Mouse (Mus musculus) liver, embryonic 12.5 days (tissue): Measurements from ENCODE around the gene Lbp. TPM values are rescaled to one million over a fixed set of nuclear protein-coding genes. Genes with fewer than 3 reads are reported as not detected.

ENCODE experiments used
- ATAC-seq: fragments of 200-750 bp; cut with Nextera tagmentation; 2 replicates; pipeline ENCODE4 v1.8.0; 2017; ENCODE audit warnings: moderate number of reproducible peaks, mild to moderate bottlenecking, moderate library complexity
- H3K27ac ChIP-seq: fragments of 300-500 bp; sonication (generic); 2 replicates; pipeline ENCODE4 v1.5.1; 2016; ENCODE audit warnings: mild to moderate bottlenecking
- H3K27me3 ChIP-seq: fragments of 300-500 bp; sonication (generic); replicated peaks from 2 replicates; pipeline ENCODE4 v1.6.1; 2016; ENCODE audit warnings: mild to moderate bottlenecking, moderate library complexity
- H3K36me3 ChIP-seq: fragments of 300-500 bp; sonication (generic); 2 replicates; pipeline ENCODE4 v1.6.1; 2016; ENCODE audit warnings: mild to moderate bottlenecking, moderate library complexity
- H3K4me1 ChIP-seq: fragments of 300-500 bp; sonication (generic); 2 replicates; pipeline ENCODE4 v1.6.1; 2016
- H3K4me2 ChIP-seq: fragments of 300-500 bp; sonication (generic); 2 replicates; pipeline ENCODE4 v1.6.1; 2016; ENCODE audit warnings: mild to moderate bottlenecking, moderate library complexity
- H3K4me3 ChIP-seq: fragments of 300-500 bp; sonication (generic); 2 replicates; pipeline ENCODE4 v1.5.1; 2016; ENCODE audit warnings: mild to moderate bottlenecking, moderate library complexity
- H3K9ac ChIP-seq: fragments of 300-500 bp; sonication (generic); 2 replicates; pipeline ENCODE4 v1.6.1; 2016; ENCODE audit warnings: mild to moderate bottlenecking, moderate library complexity
- H3K9me3 ChIP-seq: fragments of 300-500 bp; sonication (generic); replicated peaks from 2 replicates; pipeline ENCODE4 v1.6.1; 2016; ENCODE audit warnings: mild to moderate bottlenecking, moderate library complexity
- WGBS: fragments of 180-500 bp; shearing (Covaris S2); methylation state at CpG from one replicate; pipeline ENCODE4 v1.1.7; 2016; ENCODE audit not compliant: insufficient replicate concordance; 5-methylcytosine and 5-hydroxymethylcytosine counted together
- polyA plus RNA-seq: library from polyadenylated mRNA; unstranded; fragments of >200 nt; fragmentation: Nextera tagmentation; extraction: Ambion mirVana; gene quantifications from 2 replicates; pipeline ENCODE4 v1.2.1, GENCODE M21; 2016

Lbp gene
- polyA plus RNA-seq, result 12.9 and 14.4 TPM in 2 replicates

- Histone ChIP-seq H3K9ac (peak within 1 kb of the TSS; percentile 15; the same call in 1 of the 2 replicates), H3K27me3 (no peaks in the 10 kb centered on the region), H3K36me3 (no peaks in the 10 kb centered on the region), H3K9me3 (no peaks in the 10 kb centered on the region), H3K4me1 (peaks cover 13% of the 10 kb centered on the region), H3K27ac (peak within 1 kb of the TSS; percentile 77), H3K4me2 (peak within 1 kb of the TSS; percentile 37), H3K4me3 (peak within 1 kb of the TSS; percentile 24; the same call in 1 of the 2 replicates)
- ATAC-seq, result peak; percentile 81
- WGBS, result 31% methylated on average over 13 of the region's 13 CpGs
Observed at GRCm38 (mm10) chr2:158305948-158306695, at the start of gene Lbp. Lbp (plus strand) TSS chr2:158306493.

DNA sequence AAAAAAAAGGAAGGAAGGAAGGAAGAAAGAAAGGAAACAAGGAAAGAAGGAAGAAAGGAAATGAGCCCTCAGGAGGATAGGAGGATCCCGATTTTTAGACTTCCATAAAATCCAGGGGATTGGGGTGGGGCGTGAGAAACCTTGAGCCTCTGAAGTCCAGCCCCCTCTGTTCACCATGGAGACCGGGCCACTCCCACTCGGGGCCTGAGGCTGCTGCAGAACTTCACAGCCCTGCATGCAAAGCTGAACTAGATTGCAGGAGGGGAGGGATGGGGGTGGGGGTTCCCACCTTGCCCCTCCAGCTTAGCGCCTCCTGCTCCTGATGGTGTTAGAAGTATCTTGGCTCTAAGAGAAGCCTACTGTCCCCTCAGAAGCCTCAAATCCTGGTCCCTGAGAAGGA lies 49.4 kb upstream of the Lbp start:
- 28% methylated on average over 5 of the region's 5 CpGs for WGBS
- Histone ChIP-seq H3K4me1 (peaks cover 9% of the 10 kb centered on the region; the same call in 1 of the 2 replicates), H3K36me3 (no peaks in the 10 kb centered on the region), H3K27ac (no peak overlapping the region), H3K4me3 (no peak overlapping the region), H3K4me2 (no peak overlapping the region), H3K9me3 (no peaks in the 10 kb centered on the region), H3K9ac (no peak overlapping the region), H3K27me3 (peaks cover 28% of the 10 kb centered on the region)
- no peak for ATAC-seq

DNA sequence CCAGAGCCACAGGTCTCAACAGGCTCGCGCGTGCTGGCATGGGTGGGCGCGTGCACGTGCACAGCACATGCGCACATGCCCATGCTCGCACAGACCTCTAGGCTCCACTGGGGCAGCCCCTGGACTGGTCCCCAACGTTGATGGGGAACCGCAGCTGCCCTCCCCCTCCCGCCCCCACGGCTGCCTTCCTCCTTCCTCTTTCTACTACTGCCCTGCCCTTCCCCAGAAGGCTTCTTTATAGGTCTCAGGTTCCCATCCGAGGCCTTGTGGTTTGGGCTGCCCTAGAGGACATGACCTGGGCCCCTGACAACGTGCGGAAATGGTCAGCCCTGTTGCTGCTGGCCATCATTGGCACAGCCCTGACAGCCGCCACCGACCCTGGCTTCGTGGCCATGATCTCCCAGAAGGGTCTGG lies 48.3 kb upstream of the Lbp start, which contains the start of gene Bpi:
TSS of gene Bpi (plus strand) at position 90 of the 414 bp plus-strand sequence.
- no peaks in the 10 kb centered on the region for H3K9me3 ChIP-seq
- peaks cover 9% of the 10 kb centered on the region; the same call in 1 of the 2 replicates for H3K4me1 ChIP-seq
- peak within 1 kb of the TSS; percentile 19; the same call in 1 of the 2 replicates for H3K4me2 ChIP-seq
- peak; percentile 35; the same call in 1 of the 2 replicates for ATAC-seq
- no peak within 1 kb of the TSS for H3K27ac ChIP-seq
- no peaks in the 10 kb centered on the region for H3K36me3 ChIP-seq
- 25% methylated on average over 18 of the region's 18 CpGs for WGBS
- no peak within 1 kb of the TSS for H3K4me3 ChIP-seq
- H3K27me3 ChIP-seq, result peaks cover 28% of the 10 kb centered on the region
- no peak within 1 kb of the TSS for H3K9ac ChIP-seq

DNA sequence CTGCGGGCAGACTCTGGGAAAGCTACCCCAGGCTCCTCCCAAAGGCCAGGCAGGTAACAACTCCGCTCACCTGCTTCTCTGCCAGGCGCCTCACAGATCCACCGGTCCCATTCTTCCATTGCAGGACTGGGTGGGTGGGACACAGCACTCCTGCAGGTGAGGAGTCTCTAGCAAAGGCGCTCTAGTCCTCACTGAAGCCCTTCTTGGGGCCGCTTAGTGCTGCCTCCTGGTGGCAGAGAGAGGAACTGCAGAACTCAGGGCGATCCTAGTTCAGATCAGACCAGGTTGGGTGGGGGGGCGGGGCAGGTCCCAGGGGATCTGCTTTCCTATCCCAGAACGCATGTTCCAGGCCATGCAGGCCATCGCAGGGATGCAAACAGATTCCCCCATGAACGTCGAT lies 47.5 kb upstream of the Lbp start:
- Histone ChIP-seq H3K27ac (no peak overlapping the region), H3K9ac (no peak overlapping the region), H3K4me1 (peaks cover 9% of the 10 kb centered on the region; the same call in 1 of the 2 replicates), H3K27me3 (peaks cover 31% of the 10 kb centered on the region), H3K36me3 (no peaks in the 10 kb centered on the region), H3K4me2 (peak overlapping the region; percentile 13; the same call in 1 of the 2 replicates), H3K9me3 (no peaks in the 10 kb centered on the region), H3K4me3 (no peak overlapping the region)
- ATAC-seq, result peak; percentile 34; the same call in 1 of the 2 replicates
- 6% methylated on average over 12 of the region's 12 CpGs for WGBS

GRCm38 (mm10) chr2:158259498-158259897 lies 46.8 kb upstream of the Lbp start:
- H3K4me2 ChIP-seq, result no peak overlapping the region
- WGBS, result 63% methylated on average over 8 of the region's 8 CpGs
- H3K9me3 ChIP-seq, result no peaks in the 10 kb centered on the region
- H3K27ac ChIP-seq, result no peak overlapping the region
- no peak for ATAC-seq
- no peak overlapping the region for H3K9ac ChIP-seq
- H3K36me3 ChIP-seq, result no peaks in the 10 kb centered on the region
- H3K4me3 ChIP-seq, result no peak overlapping the region
- H3K4me1 ChIP-seq, result peaks cover 9% of the 10 kb centered on the region; the same call in 1 of the 2 replicates
- peaks cover 33% of the 10 kb centered on the region for H3K27me3 ChIP-seq

DNA sequence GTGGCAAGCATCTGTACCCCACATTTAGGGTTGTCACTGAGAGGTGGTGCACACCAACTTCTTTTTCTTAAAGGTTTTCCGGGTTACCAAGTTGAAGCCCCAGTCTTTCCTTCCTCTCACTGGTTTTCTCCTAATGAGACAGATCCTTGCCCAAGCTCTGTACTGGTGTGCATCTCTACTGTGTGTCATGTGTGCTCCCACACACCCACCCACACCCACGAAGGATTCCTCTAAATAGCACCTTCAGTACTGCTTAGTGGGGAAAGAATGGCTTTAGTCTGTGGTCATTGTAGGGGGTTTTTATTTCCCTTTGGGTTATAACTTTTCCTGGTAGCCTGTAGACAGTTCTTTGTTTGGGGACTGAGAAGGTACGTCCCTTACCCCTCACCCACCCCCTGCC lies 41.4 kb upstream of the Lbp start:
- H3K4me2 ChIP-seq, result no peak overlapping the region
- H3K36me3 ChIP-seq, result no peaks in the 10 kb centered on the region
- H3K27ac ChIP-seq, result no peak overlapping the region
- ATAC-seq, result no peak
- H3K9ac ChIP-seq, result no peak overlapping the region
- H3K27me3 ChIP-seq, result peaks cover 23% of the 10 kb centered on the region; the same call in 1 of the 2 replicates
- no peak overlapping the region for H3K4me3 ChIP-seq
- 57% methylated on average over 3 of the region's 3 CpGs for WGBS
- H3K9me3 ChIP-seq, result no peaks in the 10 kb centered on the region
- no peaks in the 10 kb centered on the region for H3K4me1 ChIP-seq

DNA sequence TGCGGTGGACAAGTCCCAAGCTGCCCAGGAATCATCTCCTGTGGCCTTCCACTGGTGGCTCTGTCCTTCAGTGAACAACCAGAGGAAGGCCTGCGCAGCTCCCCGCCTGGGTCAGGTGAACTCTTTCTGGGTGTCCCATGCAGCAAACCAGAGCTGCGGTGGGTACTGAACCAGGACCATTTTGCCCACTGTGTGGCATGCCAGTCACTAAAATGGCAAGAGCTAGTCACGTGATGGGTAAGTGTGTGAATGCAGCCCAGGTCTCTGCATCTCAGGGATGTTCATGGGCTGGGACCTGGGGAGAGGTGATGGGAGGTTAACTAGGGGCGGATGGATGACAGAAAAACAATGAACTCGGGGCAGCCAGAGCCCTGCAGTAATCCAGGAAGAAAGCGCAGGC lies 36.3 kb upstream of the Lbp start:
- H3K4me3 ChIP-seq, result no peak overlapping the region
- WGBS, result 72% methylated on average over 8 of the region's 8 CpGs
- no peaks in the 10 kb centered on the region for H3K36me3 ChIP-seq
- 0 out of 2 replicates have a peak, but pooled peaks cover 13% of the 10 kb centered on the region for H3K27me3 ChIP-seq
- H3K4me2 ChIP-seq, result no peak overlapping the region
- no peak overlapping the region for H3K9ac ChIP-seq
- no peak overlapping the region for H3K27ac ChIP-seq
- no peak for ATAC-seq
- H3K4me1 ChIP-seq, result no peaks in the 10 kb centered on the region
- H3K9me3 ChIP-seq, result no peaks in the 10 kb centered on the region

GRCm38 (mm10) chr2:158273646-158274045 lies 32.6 kb upstream of the Lbp start:
- Histone ChIP-seq H3K4me2 (no peak overlapping the region), H3K9ac (no peak overlapping the region), H3K27ac (no peak overlapping the region), H3K36me3 (no peaks in the 10 kb centered on the region), H3K4me1 (no peaks in the 10 kb centered on the region), H3K4me3 (no peak overlapping the region), H3K9me3 (no peaks in the 10 kb centered on the region), H3K27me3 (0 out of 2 replicates have a peak, but pooled peaks cover 9% of the 10 kb centered on the region)
- WGBS, result 40% methylated on average over 2 of the region's 2 CpGs
- no peak for ATAC-seq

GRCm38 (mm10) chr2:158275349-158275748 lies 30.9 kb upstream of the Lbp start:
- no peaks in the 10 kb centered on the region for H3K9me3 ChIP-seq
- H3K4me2 ChIP-seq, result no peak overlapping the region
- H3K27ac ChIP-seq, result no peak overlapping the region
- ATAC-seq, result no peak
- H3K27me3 ChIP-seq, result no peaks in the 10 kb centered on the region
- no peak overlapping the region for H3K9ac ChIP-seq
- no peaks in the 10 kb centered on the region for H3K36me3 ChIP-seq
- H3K4me3 ChIP-seq, result no peak overlapping the region
- H3K4me1 ChIP-seq, result no peaks in the 10 kb centered on the region
- 78% methylated on average over 3 of the region's 3 CpGs for WGBS

DNA sequence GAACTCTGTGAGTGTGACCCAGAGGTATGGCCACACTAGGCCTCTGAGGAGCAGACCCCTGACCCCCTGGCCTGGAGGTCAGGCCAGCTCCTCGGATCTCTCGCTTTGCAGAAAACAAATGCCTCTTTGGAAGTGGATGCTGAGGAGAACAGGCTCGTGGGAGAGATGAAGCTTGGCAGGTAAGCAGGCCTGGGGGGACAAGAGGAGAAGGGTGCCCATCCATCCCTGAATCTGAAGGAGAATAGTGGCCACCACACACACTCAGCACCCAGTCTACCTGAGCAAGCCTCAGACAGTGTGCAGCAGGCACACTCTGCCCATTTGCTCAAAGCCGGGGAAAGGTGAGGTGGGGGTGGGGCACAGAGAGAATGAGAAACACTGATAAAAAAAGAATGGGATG lies 30.5 kb upstream of the Lbp start:
- Histone ChIP-seq H3K4me2 (no peak overlapping the region), H3K9ac (no peak overlapping the region), H3K27me3 (no peaks in the 10 kb centered on the region), H3K36me3 (no peaks in the 10 kb centered on the region), H3K27ac (no peak overlapping the region), H3K4me1 (no peaks in the 10 kb centered on the region), H3K9me3 (no peaks in the 10 kb centered on the region), H3K4me3 (no peak overlapping the region)
- WGBS, result 73% methylated on average over 4 of the region's 4 CpGs
- ATAC-seq, result no peak

- no peak overlapping the region for H3K4me2 ChIP-seq
- H3K9me3 ChIP-seq, result no peaks in the 10 kb centered on the region
- H3K36me3 ChIP-seq, result no peaks in the 10 kb centered on the region
- H3K4me3 ChIP-seq, result no peak overlapping the region
- no peaks in the 10 kb centered on the region for H3K27me3 ChIP-seq
- H3K9ac ChIP-seq, result no peak overlapping the region
- H3K4me1 ChIP-seq, result no peaks in the 10 kb centered on the region
- 61% methylated on average over 6 of the region's 6 CpGs for WGBS
- H3K27ac ChIP-seq, result no peak overlapping the region
- no peak for ATAC-seq
Observed at GRCm38 (mm10) chr2:158276451-158276850, 29.8 kb upstream of the Lbp start.

DNA sequence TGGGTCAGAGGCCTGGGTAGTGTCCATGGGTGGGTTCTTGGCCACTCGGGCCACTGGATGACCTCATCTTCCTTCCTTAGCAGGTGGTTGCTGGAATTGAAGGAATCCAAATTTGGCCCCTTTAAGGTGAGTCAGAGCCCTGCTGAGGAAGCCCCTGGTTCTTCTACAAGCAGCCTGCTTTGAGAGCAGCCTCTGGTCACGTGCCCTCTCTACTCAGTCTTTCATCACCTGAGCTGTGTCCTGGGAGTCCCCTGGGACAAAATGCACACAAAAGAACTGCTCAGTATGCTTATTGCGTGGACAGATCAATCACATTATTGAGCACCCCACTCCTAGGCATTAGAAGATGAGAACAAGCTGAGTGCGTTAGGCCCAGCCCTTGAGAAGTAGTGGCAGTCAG lies 29.4 kb upstream of the Lbp start:
- Histone ChIP-seq H3K4me1 (no peaks in the 10 kb centered on the region), H3K4me2 (no peak overlapping the region), H3K4me3 (no peak overlapping the region), H3K27ac (no peak overlapping the region), H3K27me3 (peaks cover 2% of the 10 kb centered on the region), H3K36me3 (no peaks in the 10 kb centered on the region), H3K9ac (no peak overlapping the region), H3K9me3 (no peaks in the 10 kb centered on the region)
- ATAC-seq, result no peak
- WGBS, result 59% methylated on average over 4 of the region's 4 CpGs
